8 mouse cellular contexts compared by ENCODE assay signal in the genomic region with DNA sequence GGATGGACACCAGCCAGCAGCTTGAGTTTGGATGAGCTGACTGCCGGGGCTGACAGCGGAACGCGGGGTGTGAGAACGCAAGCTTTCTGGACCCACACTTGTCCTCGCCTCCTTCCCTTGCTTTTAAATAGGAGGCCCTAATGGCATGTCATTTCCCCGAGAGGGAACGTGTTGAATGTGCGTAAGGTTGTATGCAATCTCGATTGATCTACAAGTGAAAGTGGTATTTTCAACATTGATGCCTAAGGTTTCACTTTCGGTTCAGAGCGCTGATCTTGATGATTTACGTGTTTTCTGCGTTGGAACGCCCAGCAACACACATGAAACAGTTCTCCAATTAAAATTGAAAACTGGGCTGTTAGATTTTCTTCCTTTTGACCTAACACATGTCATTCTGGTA. TPM values are rescaled to one million over a fixed set of nuclear protein-coding genes. Genes with fewer than 3 reads are reported as not detected.
A peak's percentile ranks its signal among the peaks of the same experiment; 100 is the strongest.
DNase-seq lines count a peak whose midpoint lies in the region; ATAC-seq and TF ChIP-seq lines count a peak whose summit lies in the region.

No protein-coding gene starts in this region.

- H3K27me3 ChIP-seq in C2C12 (ENCODE audit: control insufficient read depth, insufficient read depth, insufficient read length): no peaks in the 10 kb centered on the region
- H3K27me3 ChIP-seq in hindbrain, embryonic 16.5 days (replicated peaks; ENCODE audit: control insufficient read depth, insufficient read depth, low read length): no peaks in the 10 kb centered on the region
- H3K27me3 ChIP-seq in midbrain, embryonic 11.5 days (ENCODE audit: control insufficient read depth, insufficient read depth, low read length): no peaks in the 10 kb centered on the region

- peak overlapping the region; percentile 76 for H3ac ChIP-seq in C2C12 (ENCODE audit: control insufficient read depth, insufficient read length, low read depth)

- no peak for TF ChIP-seq CTCF in gastrocnemius, adult 2 months (IDR thresholded peaks at IDR 0.05)
- no peak for TF ChIP-seq CTCF in C2C12 (IDR thresholded peaks at IDR 0.05; ENCODE audit: control insufficient read depth, insufficient read depth, insufficient read length)
- no peak for TF ChIP-seq CTCF in cortical plate, adult 2 months (IDR thresholded peaks at IDR 0.05; ENCODE audit: extremely low read depth, insufficient read depth, low read length)

- peak overlapping the region; percentile 83 for H3K4me2 ChIP-seq in hindbrain, embryonic 16.5 days (ENCODE audit: low read length)
- peak overlapping the region; percentile 56 for H3K4me2 ChIP-seq in midbrain, embryonic 11.5 days

- H3K27ac ChIP-seq in gastrocnemius, adult 2 months: peak overlapping the region; percentile 93
- H3K27ac ChIP-seq in cortical plate, adult 2 months (ENCODE audit: insufficient read depth, low read length): peak overlapping the region; percentile 68; the same call in 1 of the 2 replicates
- peak overlapping the region; percentile 89 for H3K27ac ChIP-seq in hindbrain, embryonic 16.5 days (ENCODE audit: low read depth, low read length)
- H3K27ac ChIP-seq in midbrain, embryonic 11.5 days (ENCODE audit: low read depth, low read length): peak overlapping the region; percentile 71; the same call in 1 of the 2 replicates

- DNase-seq in gastrocnemius, adult 2 months: no peak
- no peak for DNase-seq in gastrocnemius, postnatal 25 days
- DNase-seq in midbrain, embryonic 11.5 days (ENCODE audit: low spot score, missing footprints): no peak
- DNase-seq in left cerebral cortex, adult 11 months (ENCODE audit: low spot score): no peak
- no peak for DNase-seq in thymus, postnatal 36 days

- peaks cover 19% of the 10 kb centered on the region for H3K79me2 ChIP-seq in C2C12 (ENCODE audit: control insufficient read depth, insufficient read depth)

- under 1% methylated on average over 15 of the region's 15 CpGs for WGBS in hindbrain, embryonic 16.5 days
- WGBS in midbrain, embryonic 11.5 days: 2% methylated on average over 15 of the region's 15 CpGs

- no peak for TF ChIP-seq POLR2A in cortical plate, adult 2 months (IDR thresholded peaks at IDR 0.05; ENCODE audit: extremely low read depth, insufficient read depth, low read length)

- no peaks in the 10 kb centered on the region; the same call in 1 of the 2 replicates for H3K4me1 ChIP-seq in cortical plate, adult 2 months (ENCODE audit: control insufficient read depth, insufficient read depth, low read length)
- peaks cover 13% of the 10 kb centered on the region for H3K4me1 ChIP-seq in hindbrain, embryonic 16.5 days (ENCODE audit: control insufficient read depth, insufficient read depth, low read depth, low read length)
- peaks cover 7% of the 10 kb centered on the region for H3K4me1 ChIP-seq in midbrain, embryonic 11.5 days (ENCODE audit: control insufficient read depth, insufficient read depth, low read length)

- H3K79me3 ChIP-seq in C2C12 (ENCODE audit: low read depth): peaks cover 8% of the 10 kb centered on the region

- peaks cover 12% of the 10 kb centered on the region for H3K36me3 ChIP-seq in C2C12 (ENCODE audit: control insufficient read depth, insufficient read depth)
- H3K36me3 ChIP-seq in hindbrain, embryonic 16.5 days (ENCODE audit: control insufficient read depth, insufficient read depth, low read length): peaks cover 6% of the 10 kb centered on the region
- H3K36me3 ChIP-seq in midbrain, embryonic 11.5 days (ENCODE audit: control insufficient read depth, insufficient read depth, low read length): no peaks in the 10 kb centered on the region; the same call in 1 of the 2 replicates

- H3K9me3 ChIP-seq in hindbrain, embryonic 16.5 days (ENCODE audit: control insufficient read depth, low read length): no peaks in the 10 kb centered on the region
- H3K9me3 ChIP-seq in midbrain, embryonic 11.5 days (ENCODE audit: control insufficient read depth, low read length): no peaks in the 10 kb centered on the region

- no peak for ATAC-seq in hindbrain, embryonic 16.5 days
- ATAC-seq in midbrain, embryonic 11.5 days (ENCODE audit: low FRiP score): no peak

- H3K9ac ChIP-seq in hindbrain, embryonic 16.5 days (ENCODE audit: low read depth, low read length): peak overlapping the region; percentile 86
- H3K9ac ChIP-seq in midbrain, embryonic 11.5 days (ENCODE audit: low read length): peak overlapping the region; percentile 74

- intact Hi-C loops in gastrocnemius, adult 2 months (cut with DNase I): no loop called here

- H3K4me3 ChIP-seq in gastrocnemius, adult 2 months: peak overlapping the region; percentile 95
- H3K4me3 ChIP-seq in C2C12 (ENCODE audit: insufficient read depth, poor library complexity, severe bottlenecking): peak overlapping the region; percentile 57
- H3K4me3 ChIP-seq in cortical plate, adult 2 months (ENCODE audit: insufficient read depth, low read length): peak overlapping the region; percentile 92
- H3K4me3 ChIP-seq in hindbrain, embryonic 16.5 days (ENCODE audit: low read length): peak overlapping the region; percentile 85
- peak overlapping the region; percentile 90 for H3K4me3 ChIP-seq in midbrain, embryonic 11.5 days (ENCODE audit: low read depth, low read length)

TF ChIP-seq in C2C12, 6 proteins besides CTCF, POLR2A, EP300 and RAD21:
- TF ChIP-seq USF1 (IDR thresholded peaks at IDR 0.05; ENCODE audit: low read depth) (no peak), MYOD1 (IDR thresholded peaks at IDR 0.05; ENCODE audit: control insufficient read depth, insufficient read length, low read depth) (no peak), FOSL1 (IDR thresholded peaks at IDR 0.05; ENCODE audit: insufficient read depth, low read length, poor library complexity, severe bottlenecking) (no peak), MYOG (IDR thresholded peaks at IDR 0.05; ENCODE audit: control insufficient read depth, extremely low read depth, insufficient read length) (no peak), CEBPB (IDR thresholded peaks at IDR 0.05; ENCODE audit: low read depth) (no peak), MAX (IDR thresholded peaks at IDR 0.05) (no peak)

RNA-seq across cellular contexts. Expression of a gene that starts 0.8 kb away (rescaled TPM):
- 10 to 100 TPM; 28.3 to 34.3 TPM for total RNA-seq in gastrocnemius, adult 2 months (2021)
- 10 to 100 TPM; 21.9 to 23.0 TPM for total RNA-seq in gastrocnemius, postnatal 25 days (2021)
- 18.6 TPM for polyA plus RNA-seq in C2C12 (2012; fragmentation: generic; extraction: Trizol)
- 76.6 and 81.2 TPM in 2 replicates for polyA plus RNA-seq in cortical plate, adult 2 months (2012; rRNA removed)
- 48.8 and 49.5 TPM in 2 replicates for polyA plus RNA-seq in hindbrain, embryonic 16.5 days (2015; fragmentation: Nextera tagmentation; extraction: Ambion mirVana)
- polyA plus RNA-seq in midbrain, embryonic 11.5 days (2014; fragmentation: Nextera tagmentation; extraction: Ambion mirVana): 36.8 and 38.8 TPM in 2 replicates

RNA-seq across cellular contexts. Expression of a gene that starts 44.4 kb away (rescaled TPM):
- not detected for total RNA-seq in gastrocnemius, adult 2 months (2021)
- not detected for total RNA-seq in gastrocnemius, postnatal 25 days (2021)
- not detected for polyA plus RNA-seq in C2C12 (2012; fragmentation: generic; extraction: Trizol)
- polyA plus RNA-seq in cortical plate, adult 2 months (2012; rRNA removed): 0.55 and 1.1 TPM in 2 replicates
- polyA plus RNA-seq in hindbrain, embryonic 16.5 days (2015; fragmentation: Nextera tagmentation; extraction: Ambion mirVana): 8.0 and 10.7 TPM in 2 replicates
- polyA plus RNA-seq in midbrain, embryonic 11.5 days (2014; fragmentation: Nextera tagmentation; extraction: Ambion mirVana): 8.7 and 10.3 TPM in 2 replicates
